Mouse (Mus musculus): ENCODE results near the gene 0610030E20Rik.

Gene 0610030E20Rik

GRCm38 (mm10) chr6:72396837-72397251, 49.7 kb downstream of the 0610030E20Rik start:
- DNase-seq: no peak

- no peak for DNase-seq
Measured at GRCm38 (mm10) chr6:72399967-72400366, 52.9 kb downstream of the 0610030E20Rik start.

GRCm38 (mm10) chr6:72401875-72402274, 54.8 kb downstream of the 0610030E20Rik start:
- DNase-seq: peak; percentile 83 to 85

Data from cerebellum, postnatal 14 days (tissue).